Mouse (Mus musculus) adrenal gland, adult (tissue): ENCODE results near the gene Klhl29.

Experiments
- DNase-seq, 2 experiments: peaks; one replicate each; pipeline ENCODE4 v3.0.0; 2022 to 2023; ENCODE audit warnings: low spot score in 1 of 2; ENCODE audit not compliant: inconsistent age in 2 of 2

Klhl29 gene

GRCm38 (mm10) chr12:5142776-5143175 is 232.7 kb downstream of the Klhl29 start:
- peak; percentile 86 to 96 for DNase-seq

GRCm38 (mm10) chr12:5141040-5141439 is 234.4 kb downstream of the Klhl29 start:
- DNase-seq: no peak

DNA sequence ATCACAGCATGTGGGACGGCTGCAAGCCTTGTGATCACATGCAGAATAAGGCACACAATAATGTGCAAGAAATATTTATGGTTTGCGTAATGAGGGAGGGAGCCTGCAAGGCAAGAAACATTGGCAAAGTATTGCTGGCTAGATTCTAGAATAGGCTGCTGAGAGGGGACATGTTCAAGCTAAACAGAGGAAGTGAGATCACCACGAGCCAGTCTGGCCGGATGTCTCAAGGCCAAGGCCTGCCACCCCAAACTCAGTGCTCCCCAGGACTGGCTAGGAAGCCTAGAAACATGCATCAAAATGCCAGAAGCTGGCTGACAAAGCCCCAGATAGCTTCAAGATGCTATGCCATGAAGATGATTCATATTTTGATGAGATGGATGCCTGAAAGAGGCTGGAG is 236.2 kb downstream of the Klhl29 start:
- peak in 1 of 2 experiments; percentile 56 for DNase-seq

DNA sequence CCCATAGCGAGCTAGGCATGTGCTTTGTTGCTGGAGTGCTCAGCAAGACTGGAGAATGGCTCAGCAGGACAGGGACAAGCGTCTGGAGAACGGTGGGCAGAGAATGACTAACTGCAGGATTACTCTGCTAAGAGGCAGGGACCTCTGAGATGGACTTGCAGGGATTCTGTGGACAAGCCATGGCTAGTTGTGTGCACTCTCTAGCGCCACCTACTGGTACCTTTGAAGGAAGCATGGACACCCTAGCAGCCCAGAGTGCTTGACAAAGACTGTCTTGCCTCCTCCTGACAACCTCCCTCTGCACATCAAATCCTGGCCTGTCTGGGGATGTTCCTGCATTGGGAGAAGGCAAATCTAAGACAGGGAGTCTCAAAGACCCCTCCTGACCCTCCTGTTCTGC is 239.2 kb downstream of the Klhl29 start:
- DNase-seq: peak; percentile 35 to 77

DNA sequence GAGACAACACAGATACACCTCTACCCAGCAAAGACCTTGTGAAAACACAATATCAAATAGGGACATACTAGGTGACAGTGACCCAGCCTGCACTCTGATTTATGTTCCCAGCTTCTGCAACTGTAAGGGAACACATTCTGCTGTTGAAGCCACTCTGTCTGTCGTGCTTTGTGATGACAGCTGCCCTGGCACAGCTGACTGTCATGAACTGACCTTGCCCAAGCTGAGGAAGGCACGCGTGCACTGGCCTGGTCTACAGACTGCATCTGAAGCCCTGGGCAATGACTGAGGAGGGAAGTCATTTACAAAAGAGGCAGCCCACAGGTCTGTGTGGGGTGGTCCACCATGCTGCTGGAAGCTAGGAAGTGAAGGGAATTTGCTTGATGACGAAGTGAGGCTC is 246.3 kb downstream of the Klhl29 start:
- DNase-seq: peak; percentile 38 to 60

- DNase-seq: no peak
These were observed 249.6 kb downstream of the Klhl29 start for GRCm38 (mm10) chr12:5125907-5126306.

- no peak for DNase-seq
These were observed 252.5 kb downstream of the Klhl29 start for GRCm38 (mm10) chr12:5122972-5123371.

DNA sequence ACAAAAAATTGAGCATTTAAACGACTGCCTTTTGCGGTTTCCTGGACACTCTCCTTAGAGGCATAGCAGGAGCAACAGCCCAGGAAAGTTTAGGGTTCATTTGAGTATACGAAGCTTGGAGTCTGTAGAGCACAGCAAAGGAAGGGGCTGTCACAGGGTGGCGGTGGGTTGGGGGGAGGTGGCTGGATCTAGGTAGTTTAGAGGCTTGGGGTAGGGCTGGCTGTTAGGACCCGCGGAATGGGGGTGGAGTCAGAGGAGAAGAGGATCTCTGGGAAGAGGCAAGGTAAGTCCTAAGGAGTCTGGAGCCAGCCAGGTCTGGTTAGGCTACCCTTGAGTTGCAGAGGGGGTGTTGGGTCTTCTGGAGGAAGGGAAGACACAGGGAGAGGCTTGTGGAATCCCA is 255.2 kb downstream of the Klhl29 start:
- no peak for DNase-seq

GRCm38 (mm10) chr12:5119726-5120125 is 255.8 kb downstream of the Klhl29 start:
- peak; percentile 89 to 93 for DNase-seq

- no peak for DNase-seq
These were observed 256.2 kb downstream of the Klhl29 start for GRCm38 (mm10) chr12:5119286-5119685.

- no peak for DNase-seq
These were observed 258.9 kb downstream of the Klhl29 start for GRCm38 (mm10) chr12:5116605-5117004.

GRCm38 (mm10) chr12:5114631-5115030 is 260.9 kb downstream of the Klhl29 start:
- no peak for DNase-seq

DNA sequence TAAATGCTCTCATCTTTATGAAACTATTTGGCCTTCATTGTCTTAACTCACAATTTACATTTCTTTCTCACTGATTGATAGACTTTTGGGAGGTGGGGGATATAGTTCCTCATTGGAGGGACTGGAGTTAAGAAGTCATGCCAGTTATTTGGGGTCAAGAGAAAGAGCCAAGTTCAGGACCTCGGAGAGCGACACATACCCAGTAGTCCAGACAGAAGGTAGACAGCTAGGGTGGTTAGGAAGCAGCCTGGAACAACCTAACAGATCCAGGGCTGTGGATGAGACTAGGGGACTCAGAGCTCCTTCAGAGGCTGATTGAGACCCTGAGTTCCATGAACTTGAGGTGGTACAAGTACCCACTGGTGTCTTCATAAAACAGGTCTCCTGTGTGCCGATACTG is 264.1 kb downstream of the Klhl29 start:
- DNase-seq: peak in 1 of 2 experiments; percentile 48

GRCm38 (mm10) chr12:5108613-5109012 is 266.9 kb downstream of the Klhl29 start:
- DNase-seq: peak; percentile 15 to 43

- DNase-seq: no peak
These were observed 267.7 kb downstream of the Klhl29 start for GRCm38 (mm10) chr12:5107795-5108194.

DNA sequence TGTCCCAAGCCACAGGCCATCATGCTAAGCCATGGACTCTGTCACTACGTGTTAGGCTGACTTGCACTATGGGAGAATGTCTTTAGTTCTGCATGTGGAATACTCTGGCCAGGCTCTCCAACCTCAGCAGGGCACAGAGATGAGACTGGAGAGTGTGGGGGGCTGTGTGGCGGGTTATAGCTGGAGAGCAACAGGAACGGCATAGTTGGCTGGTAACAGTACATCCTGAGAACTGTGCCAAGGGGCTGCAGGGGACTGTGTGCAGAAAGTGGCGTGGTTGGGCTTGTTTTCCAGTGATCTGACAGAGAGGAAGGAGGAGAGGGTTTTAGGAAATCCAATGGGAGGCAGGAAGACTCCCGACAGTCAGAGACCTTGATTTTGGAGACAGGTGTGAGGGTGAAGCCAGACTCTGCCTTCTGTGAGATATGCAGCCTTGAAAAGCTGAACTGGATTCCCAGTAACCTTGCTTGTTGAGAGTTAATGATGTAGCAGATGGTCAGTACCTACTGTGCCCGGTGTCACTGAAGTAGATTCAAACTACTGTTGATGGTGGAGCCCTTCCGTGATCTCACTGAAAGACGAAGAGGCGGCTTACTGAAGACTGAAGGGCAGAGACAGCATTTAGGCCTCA is 270.9 kb downstream of the Klhl29 start:
- no peak for DNase-seq

- DNase-seq: peak; percentile 67 to 85
These were observed 274.0 kb downstream of the Klhl29 start for GRCm38 (mm10) chr12:5101411-5102024.

- peak; percentile 22 to 77 for DNase-seq
These were observed 275.9 kb downstream of the Klhl29 start for GRCm38 (mm10) chr12:5099572-5099971.

DNA sequence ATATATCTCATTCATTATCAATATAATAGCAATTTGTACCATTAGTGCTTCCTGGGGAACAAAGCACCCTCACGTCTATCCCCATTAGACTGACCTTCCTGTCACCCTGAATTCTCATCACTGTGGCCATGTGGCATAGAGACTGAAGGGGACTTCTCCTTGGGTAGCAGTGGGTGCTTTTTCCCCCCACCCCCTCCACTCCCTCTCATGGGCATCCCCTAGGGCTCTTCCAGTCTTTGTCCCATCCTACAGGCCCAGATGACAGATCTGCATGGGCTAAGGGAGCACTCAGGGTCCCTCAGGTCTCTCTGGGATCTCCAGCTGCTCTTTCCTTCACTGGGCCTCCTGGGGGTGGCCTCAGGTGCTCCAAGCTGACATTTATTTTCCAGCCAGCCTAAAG is 286.8 kb downstream of the Klhl29 start:
- no peak for DNase-seq

DNA sequence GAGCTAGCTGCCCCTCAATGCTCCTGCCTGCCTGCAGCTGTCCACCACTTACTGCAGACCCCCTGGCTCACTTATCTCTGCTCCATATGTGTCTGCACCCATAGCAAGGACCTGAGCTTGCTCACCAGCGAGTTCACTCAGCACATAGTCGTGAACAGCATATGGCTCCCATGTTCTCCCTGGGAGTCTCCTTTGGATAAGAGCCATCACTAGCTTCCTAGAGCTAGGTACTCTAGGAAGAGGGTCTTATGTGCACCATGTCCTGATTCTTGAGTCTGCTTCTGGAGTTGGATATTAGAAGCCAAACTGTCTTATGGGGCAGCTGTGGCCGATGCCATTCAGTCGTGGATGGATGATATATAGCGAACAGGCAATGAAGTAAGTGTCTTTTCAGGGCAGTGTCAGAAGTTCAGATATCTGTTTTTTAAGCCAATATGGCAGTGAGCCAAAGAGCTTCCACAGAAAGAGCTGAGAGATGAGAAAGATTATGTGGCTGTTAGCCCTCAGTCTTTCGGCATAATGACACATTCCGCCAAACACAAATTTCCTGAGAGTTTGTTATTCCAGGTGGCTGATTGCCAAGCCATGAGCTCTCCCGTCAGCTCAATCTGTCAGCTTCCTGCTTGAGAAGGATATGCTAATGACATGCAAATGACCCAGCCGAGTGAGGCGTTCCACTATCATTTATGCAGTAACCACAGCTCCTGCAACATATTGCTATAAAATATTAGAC is 287.5 kb downstream of the Klhl29 start:
- peak; percentile 19 to 59 for DNase-seq

GRCm38 (mm10) chr12:5084714-5085113 is 290.8 kb downstream of the Klhl29 start:
- DNase-seq: no peak

- no peak for DNase-seq
These were observed 294.0 kb downstream of the Klhl29 start for GRCm38 (mm10) chr12:5081480-5081879.
